Mouse (Mus musculus) thymus, adult 2 months (tissue): ENCODE results near the gene Smg1.

Experiments used
- CTCF ChIP-seq: fragments of 200-500 bp; IDR thresholded peaks from 2 replicates; pipeline ENCODE4 v1.5.1; 2012; ENCODE audit warnings: mild to moderate bottlenecking, control low read depth, low read length, moderate library complexity, borderline replicate concordance; ENCODE audit not compliant: control insufficient read depth, poor library complexity, insufficient read depth; ENCODE audit errors: extremely low read depth
- POLR2A ChIP-seq: fragments of 200-500 bp; IDR thresholded peaks from 2 replicates; pipeline ENCODE4 v1.6.1; 2012; ENCODE audit warnings: mild to moderate bottlenecking, low read length, control low read depth, moderate library complexity; ENCODE audit not compliant: control insufficient read depth, poor library complexity, insufficient read depth; ENCODE audit errors: extremely low read depth

DNA sequence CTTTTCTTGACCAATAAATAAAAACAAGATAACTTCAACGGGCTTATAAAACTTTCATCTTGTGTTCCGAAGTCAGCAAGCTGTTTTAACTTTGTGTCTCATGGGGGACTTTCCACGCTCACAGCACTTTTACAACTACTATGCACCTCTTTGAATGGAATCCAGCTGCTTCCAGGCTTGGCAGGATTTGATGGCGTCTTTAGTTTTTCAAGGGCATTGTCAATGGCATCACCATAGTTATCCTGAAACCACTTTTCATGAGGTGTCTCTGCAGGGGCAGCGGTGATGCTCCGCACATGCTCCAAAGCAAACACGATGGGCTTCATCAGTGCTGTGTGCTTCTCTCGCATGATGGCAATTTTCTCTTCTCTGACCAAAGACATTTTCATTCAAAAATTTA is 80.5 kb downstream of the Smg1 start:
- TF ChIP-seq CTCF (no peak), POLR2A (no peak)
